Mouse (Mus musculus) Muller cell, postnatal 12 days (primary cell): ENCODE results near the gene Tcf12.
A peak's percentile ranks its signal among the peaks of the same experiment; 100 is the strongest.

Experiments
- DNase-seq: peaks from one replicate; pipeline ENCODE4 v3.0.0-alpha.2; 2015; ENCODE audit errors: inconsistent ontology term

The Tcf12 gene

GRCm38 (mm10) chr9:72111622-72112550, at the start of gene Tcf12:
TSS of gene Tcf12 (minus strand) at chr9:72111871.
- peak; percentile 96 for DNase-seq

- no peak for DNase-seq
These were observed 46.7 kb upstream of the Tcf12 start for GRCm38 (mm10) chr9:72158392-72158791.

GRCm38 (mm10) chr9:72157091-72157490, 45.4 kb upstream of the Tcf12 start:
- no peak for DNase-seq

GRCm38 (mm10) chr9:72155250-72156138, 43.8 kb upstream of the Tcf12 start:
- peak; percentile 56 for DNase-seq

- DNase-seq: no peak
These were observed 32.5 kb upstream of the Tcf12 start for GRCm38 (mm10) chr9:72144148-72144547.

GRCm38 (mm10) chr9:72137899-72138298, 26.2 kb upstream of the Tcf12 start:
- no peak for DNase-seq

DNA sequence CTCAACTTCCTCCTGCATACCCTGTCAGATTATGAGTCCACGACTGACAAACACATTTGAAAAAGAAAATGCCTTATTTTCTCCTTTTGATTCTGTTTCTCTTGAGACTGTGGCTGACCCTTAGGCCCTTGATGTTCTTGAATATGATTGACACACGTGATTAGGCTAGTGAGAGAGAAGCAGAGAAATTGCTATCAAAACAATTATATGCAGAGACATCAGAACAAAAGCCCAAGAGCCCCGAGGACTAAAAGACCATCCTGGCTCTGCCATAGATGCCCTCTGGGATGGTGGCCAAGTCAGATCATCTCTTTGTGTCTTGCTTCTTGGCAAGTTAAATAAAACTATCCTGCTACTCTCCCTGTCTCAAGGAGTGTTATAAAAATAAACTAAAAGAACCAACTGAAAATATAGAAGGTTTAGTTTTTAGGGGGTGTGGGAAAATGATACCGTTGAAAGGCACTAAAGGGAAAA, 22.1 kb upstream of the Tcf12 start:
- DNase-seq: no peak

- peak; percentile 97 for DNase-seq
These were observed 21.6 kb upstream of the Tcf12 start for GRCm38 (mm10) chr9:72133089-72133771.

DNA sequence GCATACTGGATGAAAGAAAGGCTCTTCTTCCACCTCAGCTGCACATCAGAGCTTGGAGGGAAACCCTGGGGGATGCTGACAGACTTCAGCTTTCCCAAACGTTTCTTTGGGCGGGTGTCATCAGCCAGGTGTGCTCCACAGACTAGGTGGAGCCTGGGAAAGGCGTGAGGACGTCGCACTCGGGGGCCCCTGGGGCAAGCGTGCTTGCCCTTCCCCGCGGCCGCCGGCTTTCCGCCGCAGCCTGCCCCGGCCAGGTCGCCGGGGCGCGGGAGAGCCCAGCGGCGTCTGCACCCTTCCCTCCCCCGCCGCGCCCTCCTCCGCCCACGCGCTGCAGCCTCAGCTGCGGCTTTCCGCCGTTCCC, 21.0 kb upstream of the Tcf12 start:
- no peak for DNase-seq

- no peak for DNase-seq
These were observed 18.2 kb upstream of the Tcf12 start for GRCm38 (mm10) chr9:72129884-72130283.

GRCm38 (mm10) chr9:72125442-72125841, 13.8 kb upstream of the Tcf12 start:
- DNase-seq: no peak

GRCm38 (mm10) chr9:72118490-72118889, 6.8 kb upstream of the Tcf12 start:
- no peak for DNase-seq

GRCm38 (mm10) chr9:72111004-72111621, 558 bp downstream of the Tcf12 start:
- peak; percentile 87 for DNase-seq

- DNase-seq: no peak
These were observed 1.1 kb downstream of the Tcf12 start for GRCm38 (mm10) chr9:72110627-72111003.

DNA sequence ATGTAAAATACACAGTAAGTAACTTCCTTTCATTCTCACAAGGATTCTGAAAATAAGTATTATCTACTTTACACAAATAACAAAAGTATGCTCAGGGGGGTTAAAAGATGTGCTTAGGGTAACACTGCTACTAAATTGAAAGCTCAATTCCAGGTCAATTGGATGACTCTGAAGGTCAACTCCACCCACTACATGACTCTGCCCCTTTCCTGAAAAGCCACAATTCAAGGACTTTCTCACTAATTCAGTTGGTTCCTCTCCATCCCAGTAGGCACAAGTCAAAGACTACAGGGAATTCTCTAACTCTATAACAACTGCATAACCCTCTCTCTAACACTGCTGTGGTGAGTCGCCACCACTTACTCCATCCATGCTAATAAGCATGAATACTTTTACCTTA, 8.2 kb downstream of the Tcf12 start:
- no peak for DNase-seq

GRCm38 (mm10) chr9:72099945-72100685, 11.6 kb downstream of the Tcf12 start:
- DNase-seq: no peak

GRCm38 (mm10) chr9:72098056-72098455, 13.6 kb downstream of the Tcf12 start:
- DNase-seq: no peak

- no peak for DNase-seq
These were observed 14.6 kb downstream of the Tcf12 start for GRCm38 (mm10) chr9:72097083-72097482.

- DNase-seq: no peak
These were observed 17.0 kb downstream of the Tcf12 start for GRCm38 (mm10) chr9:72094675-72095074.

DNA sequence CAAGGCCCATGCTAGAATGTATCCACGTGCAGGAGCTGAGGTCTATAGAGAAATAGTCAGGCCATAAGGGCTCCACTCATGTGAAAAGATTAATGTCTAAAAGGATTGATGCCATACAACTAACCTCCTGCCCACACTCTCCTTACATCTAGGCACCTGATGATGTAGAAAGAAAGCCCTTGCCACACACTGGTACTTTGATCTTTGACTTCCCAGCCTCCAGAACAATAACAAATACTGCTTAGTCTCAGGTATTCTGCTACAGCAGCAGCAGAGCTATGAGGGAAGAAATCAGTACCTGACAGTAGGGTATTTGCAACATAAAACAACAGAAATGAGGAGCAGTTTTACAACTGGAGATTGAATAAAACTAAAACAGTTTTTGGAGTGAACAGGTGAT, 19.5 kb downstream of the Tcf12 start:
- no peak for DNase-seq
